Mouse (Mus musculus) kidney, postnatal 14 days (tissue): ENCODE measurements around the gene Cox6b2.

Experiments used
- DNase-seq: peaks from one replicate; pipeline ENCODE4 v3.0.0; 2022; ENCODE audit warnings: mixed read lengths

Gene Cox6b2

GRCm38 (mm10) chr7:4759670-4760069 lies 6.8 kb upstream of the Cox6b2 start:
- DNase-seq, result no peak

GRCm38 (mm10) chr7:4751971-4752820 lies 698 bp downstream of the Cox6b2 start:
- peak; percentile 72 for DNase-seq

GRCm38 (mm10) chr7:4749169-4749568 lies 3.7 kb downstream of the Cox6b2 start:
- DNase-seq, result no peak

GRCm38 (mm10) chr7:4748321-4748720 lies 4.6 kb downstream of the Cox6b2 start:
- DNase-seq, result no peak

GRCm38 (mm10) chr7:4747156-4747899 lies 5.6 kb downstream of the Cox6b2 start:
- DNase-seq, result no peak

- no peak for DNase-seq
These were observed 6.4 kb downstream of the Cox6b2 start for GRCm38 (mm10) chr7:4746326-4746980.

GRCm38 (mm10) chr7:4744886-4745285 lies 8.0 kb downstream of the Cox6b2 start:
- no peak for DNase-seq

- peak; percentile 10 for DNase-seq
These were observed 9.5 kb downstream of the Cox6b2 start for GRCm38 (mm10) chr7:4743354-4743753.

GRCm38 (mm10) chr7:4742482-4742819 lies 10.4 kb downstream of the Cox6b2 start:
- DNase-seq, result no peak

GRCm38 (mm10) chr7:4741672-4742481 lies 11.0 kb downstream of the Cox6b2 start:
- peak; percentile 7 for DNase-seq

GRCm38 (mm10) chr7:4741151-4741550 lies 11.7 kb downstream of the Cox6b2 start:
- peak; percentile 84 for DNase-seq

GRCm38 (mm10) chr7:4740309-4740727 lies 12.6 kb downstream of the Cox6b2 start:
- no peak for DNase-seq

- DNase-seq, result peak; percentile 99
These were observed 13.2 kb downstream of the Cox6b2 start, which contains the start of gene Kmt5c for GRCm38 (mm10) chr7:4739544-4740275. TSS of gene Kmt5c (plus strand) at chr7:4740115.

- no peak for DNase-seq
These were observed 13.8 kb downstream of the Cox6b2 start for GRCm38 (mm10) chr7:4739041-4739543.

- DNase-seq, result peak; percentile 39
These were observed 19.9 kb downstream of the Cox6b2 start for GRCm38 (mm10) chr7:4732968-4733392.

GRCm38 (mm10) chr7:4731090-4731489 lies 21.8 kb downstream of the Cox6b2 start:
- no peak for DNase-seq

- no peak for DNase-seq
These were observed 27.7 kb downstream of the Cox6b2 start, which contains the start of gene Tmem150b for GRCm38 (mm10) chr7:4725169-4725568. TSS of gene Tmem150b (minus strand) at chr7:4725249.

- no peak for DNase-seq
These were observed 28.5 kb downstream of the Cox6b2 start for GRCm38 (mm10) chr7:4724359-4724758.

GRCm38 (mm10) chr7:4723508-4723907 lies 29.4 kb downstream of the Cox6b2 start:
- peak; percentile 18 for DNase-seq

- no peak for DNase-seq
These were observed 33.6 kb downstream of the Cox6b2 start for GRCm38 (mm10) chr7:4719276-4719675.

- DNase-seq, result no peak
These were observed 35.9 kb downstream of the Cox6b2 start for GRCm38 (mm10) chr7:4716955-4717354.
